8 mouse cellular contexts compared by ENCODE assay signal in genomic region chr7:100608130-100608741, GRCm38 (mm10). TPM values are rescaled to one million over a fixed set of nuclear protein-coding genes. Genes with fewer than 3 reads are reported as not detected.
A peak's percentile ranks its signal among the peaks of the same experiment; 100 is the strongest.
DNase-seq lines count a peak whose midpoint lies in the region; ATAC-seq and TF ChIP-seq lines count a peak whose summit lies in the region.

Gene Mrpl48 (minus strand): TSS chr7:100608301.

- H3K27me3 ChIP-seq in MEL (ENCODE audit: control insufficient read depth in 1 of 2, insufficient read depth in 2 of 2, low read length in 2 of 2), result no peaks in the 10 kb centered on the region
- no peaks in the 10 kb centered on the region; the same call in 1 of the 2 replicates for H3K27me3 ChIP-seq in forebrain, embryonic 16.5 days (replicated peaks; ENCODE audit: control insufficient read depth, insufficient read depth, low read length)
- H3K27me3 ChIP-seq in liver, postnatal 0 days (ENCODE audit: insufficient read depth, low read length), result no peaks in the 10 kb centered on the region
- H3K27me3 ChIP-seq in neural tube, embryonic 14.5 days (ENCODE audit: control insufficient read depth, insufficient read depth, low read length), result no peaks in the 10 kb centered on the region

- H3K79me2 ChIP-seq in MEL (ENCODE audit: control insufficient read depth, insufficient read depth, low read length, poor library complexity), result peaks cover 29% of the 10 kb centered on the region

- peak within 1 kb of the TSS; percentile 56 for H3K27ac ChIP-seq in MEL (ENCODE audit: control insufficient read depth, low read depth, low read length)
- peak within 1 kb of the TSS; percentile 99 for H3K27ac ChIP-seq in forebrain, embryonic 16.5 days (ENCODE audit: low read length)
- H3K27ac ChIP-seq in liver, postnatal 0 days (ENCODE audit: low read depth), result peak within 1 kb of the TSS; percentile 100
- H3K27ac ChIP-seq in neural tube, embryonic 14.5 days (ENCODE audit: low read depth, low read length), result peak within 1 kb of the TSS; percentile 99

- no peak for TF ChIP-seq CTCF in MEL (IDR thresholded peaks at IDR 0.05 in 2 of 3, conservative IDR thresholded peaks at IDR 0.05 in 1 of 3; ENCODE audit: control insufficient read depth in 1 of 3, insufficient read depth in 1 of 3, low read depth in 2 of 3, low read length in 3 of 3, poor library complexity in 1 of 3, severe bottlenecking in 1 of 3)
- no peak for TF ChIP-seq CTCF in liver, postnatal 0 days (IDR thresholded peaks at IDR 0.05; ENCODE audit: low read depth)

- TF ChIP-seq RAD21 in MEL (IDR thresholded peaks at IDR 0.05; ENCODE audit: low read depth, low read length), result no peak

- intact Hi-C loops in heart, postnatal 14 days (cut with DNase I), result no loop called here

- H3K4me3 ChIP-seq in MEL (ENCODE audit: control insufficient read depth in 1 of 2, insufficient read depth in 1 of 2, low read depth in 2 of 2, low read length in 2 of 2), result peak within 1 kb of the TSS; percentile 65 to 90
- H3K4me3 ChIP-seq in forebrain, embryonic 16.5 days (replicated peaks; ENCODE audit: low read length), result peak within 1 kb of the TSS; percentile 93
- peak within 1 kb of the TSS; percentile 99 for H3K4me3 ChIP-seq in liver, postnatal 0 days (ENCODE audit: low read depth, low read length)
- H3K4me3 ChIP-seq in neural tube, embryonic 14.5 days (ENCODE audit: low read depth, low read length), result peak within 1 kb of the TSS; percentile 99

- TF ChIP-seq POLR2A in MEL (IDR thresholded peaks at IDR 0.05; ENCODE audit: control insufficient read depth in 1 of 2, insufficient read depth in 1 of 2, low read depth in 1 of 2, low read length in 2 of 2, poor library complexity in 1 of 2), result no peak

- peak; percentile 49 for DNase-seq in MEL (ENCODE audit: low read depth, low spot score)
- DNase-seq in cerebellum, adult 18-20 months, result peak; percentile 66 to 82
- DNase-seq in heart, postnatal 14 days, result peak; percentile 72 to 73
- DNase-seq in large intestine, adult 2 months (ENCODE audit: low read depth, low spot score), result no peak
- peak; percentile 62 for DNase-seq in liver, postnatal 0 days
- peak; percentile 77 for DNase-seq in testis, postnatal 14 days (ENCODE audit: low spot score)

- peak within 1 kb of the TSS; percentile 77 for H3K4me2 ChIP-seq in forebrain, embryonic 16.5 days (ENCODE audit: low read length)
- peak within 1 kb of the TSS; percentile 93 for H3K4me2 ChIP-seq in liver, postnatal 0 days (ENCODE audit: low read depth, low read length)
- H3K4me2 ChIP-seq in neural tube, embryonic 14.5 days (ENCODE audit: low read depth, low read length), result peak within 1 kb of the TSS; percentile 58

- no peaks in the 10 kb centered on the region for H3K9me3 ChIP-seq in MEL (replicated peaks; ENCODE audit: insufficient read depth, low read length)
- H3K9me3 ChIP-seq in forebrain, embryonic 16.5 days (ENCODE audit: control insufficient read depth, low read length), result no peaks in the 10 kb centered on the region
- H3K9me3 ChIP-seq in liver, postnatal 0 days (ENCODE audit: low read length), result no peaks in the 10 kb centered on the region
- no peaks in the 10 kb centered on the region for H3K9me3 ChIP-seq in neural tube, embryonic 14.5 days (ENCODE audit: control insufficient read depth, low read length)

- TF ChIP-seq EP300 in MEL (IDR thresholded peaks at IDR 0.05; ENCODE audit: low read depth in 1 of 2, low read length in 2 of 2), result no peak
- no peak for TF ChIP-seq EP300 in liver, postnatal 0 days (IDR thresholded peaks at IDR 0.05; ENCODE audit: low read depth)

- WGBS in forebrain, embryonic 16.5 days, result under 1% methylated on average over 41 of the region's 43 CpGs
- 2% methylated on average over 39 of the region's 43 CpGs for WGBS in large intestine, adult 2 months
- WGBS in liver, postnatal 0 days (ENCODE audit: insufficient replicate concordance), result under 1% methylated on average over 40 of the region's 43 CpGs
- WGBS in neural tube, embryonic 14.5 days, result 2% methylated on average over 39 of the region's 43 CpGs

- H3K36me3 ChIP-seq in MEL (ENCODE audit: control insufficient read depth in 1 of 2, insufficient read depth in 2 of 2, low read length in 2 of 2), result peaks cover 0 to 24% of the 10 kb centered on the region in 2 experiments; a peak in 2 of 4 replicates
- no peaks in the 10 kb centered on the region for H3K36me3 ChIP-seq in forebrain, embryonic 16.5 days (ENCODE audit: control insufficient read depth, insufficient read depth)
- H3K36me3 ChIP-seq in liver, postnatal 0 days (replicated peaks; ENCODE audit: insufficient read depth, low read length), result no peaks in the 10 kb centered on the region
- H3K36me3 ChIP-seq in neural tube, embryonic 14.5 days (ENCODE audit: control insufficient read depth, insufficient read depth, low read length), result no peaks in the 10 kb centered on the region

- peaks cover 12 to 15% of the 10 kb centered on the region in 2 experiments for H3K4me1 ChIP-seq in MEL (ENCODE audit: control insufficient read depth in 1 of 2, insufficient read depth in 2 of 2, low read length in 2 of 2)
- peaks cover 8% of the 10 kb centered on the region for H3K4me1 ChIP-seq in forebrain, embryonic 16.5 days (replicated peaks; ENCODE audit: control insufficient read depth, insufficient read depth, low read length)
- peaks cover 14% of the 10 kb centered on the region for H3K4me1 ChIP-seq in liver, postnatal 0 days (ENCODE audit: insufficient read depth)
- H3K4me1 ChIP-seq in neural tube, embryonic 14.5 days (ENCODE audit: control insufficient read depth, insufficient read depth, low read length), result peaks cover 9% of the 10 kb centered on the region; the same call in 1 of the 2 replicates

- ATAC-seq in forebrain, embryonic 16.5 days, result peak; percentile 20
- ATAC-seq in liver, postnatal 0 days, result 0 out of 2 replicates have a peak, but pooled peaks have one; percentile 1
- peak; percentile 29 for ATAC-seq in neural tube, embryonic 14.5 days (ENCODE audit: low read depth)

- peak within 1 kb of the TSS; percentile 73 for H3K9ac ChIP-seq in MEL (ENCODE audit: control insufficient read depth, low read depth, low read length, poor library complexity, severe bottlenecking)
- H3K9ac ChIP-seq in forebrain, embryonic 16.5 days (replicated peaks; ENCODE audit: low read depth, low read length), result peak within 1 kb of the TSS; percentile 100
- H3K9ac ChIP-seq in liver, postnatal 0 days (replicated peaks), result peak within 1 kb of the TSS; percentile 100
- peak within 1 kb of the TSS; percentile 97 for H3K9ac ChIP-seq in neural tube, embryonic 14.5 days (replicated peaks; ENCODE audit: low read depth, low read length)

TF ChIP-seq in MEL, 35 proteins besides CTCF, POLR2A, EP300 and RAD21:
- TF ChIP-seq SIN3A (IDR thresholded peaks at IDR 0.05; ENCODE audit: low read length) (peak; percentile 47; the same call in 1 of the 2 replicates), CHD1 (IDR thresholded peaks at IDR 0.05; ENCODE audit: low read depth, low read length) (no peak; the same call in 1 of the 2 replicates)

RNA-seq across cellular contexts. Expression of gene Mrpl48, which starts in this region (rescaled TPM):
- total RNA-seq in MEL (2012; rRNA removed), result 39.5 and 45.5 TPM in 2 replicates
- 10 to 100 TPM in 1 of 2 experiments, not detected in 1; 67.3 TPM for polyA plus RNA-seq in MEL (2012; ENCODE audit: insufficient read depth in 1 of 2, insufficient read length in 2 of 2, low read depth in 1 of 2, low replicate concordance in 2 of 2, missing spikeins in 1 of 2)
- polyA plus RNA-seq in forebrain, embryonic 16.5 days (2015; fragmentation: Nextera tagmentation; extraction: Ambion mirVana), result 70.1 and 73.5 TPM in 2 replicates
- total RNA-seq in heart, postnatal 14 days (2021), result 10 to 100 TPM; 65.9 to 70.4 TPM
- polyA plus RNA-seq in large intestine, adult 2 months (2012; rRNA removed), result 15.7 and 19.2 TPM in 2 replicates
- 52.5 and 54.5 TPM in 2 replicates for polyA plus RNA-seq in liver, postnatal 0 days (2015; fragmentation: Nextera tagmentation; extraction: Ambion mirVana)
- polyA plus RNA-seq in neural tube, embryonic 14.5 days (2014; fragmentation: Nextera tagmentation; extraction: Ambion mirVana), result 87.5 and 88.7 TPM in 2 replicates
